Mouse (Mus musculus): ENCODE measurements around the gene Slc35a5.

Gene Slc35a5

DNA sequence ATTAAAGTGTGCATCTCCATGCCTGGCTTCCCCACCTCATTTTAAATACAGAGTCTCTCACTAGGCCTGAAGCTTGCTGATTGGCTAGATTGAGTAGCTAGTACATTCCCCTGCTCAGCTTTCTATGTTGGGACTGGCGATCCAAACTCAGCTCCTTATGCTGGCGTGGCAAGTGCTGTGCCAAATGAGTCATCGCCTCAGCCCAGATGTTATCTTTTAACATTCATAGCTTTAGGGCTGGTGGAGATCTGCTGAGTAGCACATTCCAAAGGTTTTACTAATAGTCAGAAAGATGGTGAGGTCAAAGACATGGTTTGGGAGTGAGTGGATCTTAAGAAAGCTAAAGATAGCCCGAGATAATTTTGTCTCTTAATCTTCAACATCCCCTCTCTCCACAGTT lies 48.0 kb downstream of the Slc35a5 start:
- DNase-seq, result peak; percentile 54

DNA sequence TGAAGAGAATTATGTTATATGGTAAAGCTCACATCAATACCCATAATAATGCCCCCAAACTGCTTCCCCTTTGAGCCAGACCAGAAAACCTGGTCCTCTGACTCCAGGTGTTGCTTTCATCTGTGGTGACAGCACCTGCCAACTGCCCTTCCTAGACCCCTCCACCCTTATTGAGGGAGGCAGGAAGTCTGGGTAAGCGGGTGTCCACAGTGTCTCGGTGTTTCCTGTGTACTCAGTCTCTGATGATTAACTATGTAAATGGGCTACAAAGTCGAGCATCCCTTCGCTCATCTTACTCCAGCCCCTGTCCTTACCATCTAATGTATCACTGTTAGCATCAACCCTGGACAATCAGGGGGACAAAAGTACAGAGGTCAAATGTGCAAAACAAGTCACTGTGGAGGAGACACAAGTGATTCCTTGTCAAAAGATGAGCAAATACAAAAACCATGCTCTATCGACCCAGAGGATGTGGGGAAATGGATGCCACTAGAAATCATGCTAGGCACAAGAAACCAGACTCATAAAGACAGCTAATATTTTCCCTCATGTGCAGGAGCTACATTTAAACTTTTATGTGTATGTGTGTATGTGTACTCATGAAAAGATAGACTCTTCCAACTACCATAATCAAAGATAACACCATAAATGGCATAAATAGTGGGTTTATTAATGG lies 50.2 kb downstream of the Slc35a5 start:
- no peak for DNase-seq

DNA sequence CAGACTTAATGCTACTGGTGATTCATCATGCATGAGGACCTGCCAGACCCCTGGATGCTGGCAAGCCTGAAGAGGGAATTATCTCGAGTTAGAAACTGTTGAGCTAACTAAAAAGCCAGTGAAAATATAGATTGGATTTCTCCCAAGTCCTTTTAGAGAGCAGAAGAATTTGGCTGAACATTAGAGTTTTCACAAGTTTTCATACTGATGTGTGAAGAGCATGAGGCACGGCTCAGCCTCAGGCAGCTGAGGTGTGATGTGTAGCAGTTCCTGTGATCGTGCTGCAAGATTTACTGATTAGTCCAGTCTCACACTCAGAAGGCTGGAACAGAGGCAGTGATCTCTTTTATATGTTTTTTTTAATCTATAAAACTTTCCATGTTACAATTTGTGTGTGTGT lies 53.5 kb downstream of the Slc35a5 start:
- DNase-seq, result no peak

DNA sequence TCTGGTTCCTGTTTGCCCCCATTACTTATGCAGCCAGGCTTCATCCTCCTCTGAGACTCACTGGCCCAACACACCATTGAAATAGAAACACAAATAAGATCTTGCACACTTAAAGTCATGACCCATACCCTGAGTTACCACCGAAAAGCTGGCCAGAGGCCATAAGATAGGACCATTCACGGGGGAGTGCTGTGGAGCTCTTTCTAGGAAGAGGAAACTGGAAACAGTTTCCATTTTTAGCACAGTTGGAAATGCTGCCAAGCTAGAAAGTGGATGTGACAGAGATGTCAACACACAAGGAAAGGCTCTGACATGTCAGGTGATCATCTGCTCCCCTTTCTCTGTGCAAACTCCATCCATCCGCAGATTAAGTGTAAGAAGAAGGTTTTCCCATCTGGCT lies 57.6 kb downstream of the Slc35a5 start:
- DNase-seq, result no peak

DNA sequence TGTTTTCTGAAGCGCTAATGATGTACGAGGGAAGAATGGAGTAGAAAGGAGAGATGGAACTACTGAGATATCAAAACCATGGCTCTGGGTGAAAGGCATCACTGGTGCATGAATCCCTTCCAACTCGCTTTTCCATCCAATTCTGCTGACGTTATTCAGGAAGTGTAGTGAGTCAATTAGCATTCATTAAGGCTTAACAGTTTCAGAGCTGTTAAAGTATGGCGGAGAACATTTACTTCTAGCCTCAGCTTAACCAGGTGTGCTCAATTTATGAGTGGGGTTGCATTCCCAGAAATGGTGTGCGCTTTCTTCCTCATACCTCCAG lies 59.7 kb downstream of the Slc35a5 start:
- DNase-seq, result no peak

DNA sequence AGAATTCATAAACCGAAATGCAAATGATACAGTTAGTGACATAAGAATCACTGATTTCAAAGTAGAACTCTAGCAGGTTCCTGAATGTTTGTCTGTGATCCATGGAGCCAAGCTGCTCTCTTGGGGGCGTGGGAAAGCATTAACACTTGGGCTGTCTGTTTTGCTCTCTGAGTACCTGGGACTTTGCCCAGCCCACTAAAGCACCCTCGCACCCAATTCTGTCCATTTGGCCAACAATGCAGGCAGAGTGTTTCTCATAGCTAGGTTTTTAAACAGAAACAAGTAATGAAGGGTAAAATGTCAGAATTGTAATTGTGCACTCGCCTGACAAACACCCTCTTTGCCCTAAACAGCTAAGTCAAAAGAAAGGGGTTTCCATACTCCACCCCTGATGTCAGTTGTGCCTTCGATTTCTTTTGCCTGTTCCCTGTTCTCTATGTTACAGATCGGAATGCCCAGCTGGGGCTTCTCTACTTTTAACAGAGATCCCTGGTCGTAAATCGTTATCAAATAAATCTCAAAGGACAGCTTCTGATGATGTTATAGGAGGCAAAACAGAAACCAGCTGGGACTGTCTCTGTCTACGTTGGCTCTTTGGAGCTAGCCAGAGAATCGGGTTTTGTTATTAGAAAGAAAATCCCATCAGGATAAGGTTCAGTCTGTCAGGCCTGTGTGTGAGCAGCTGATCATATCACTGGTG lies 60.2 kb downstream of the Slc35a5 start:
- no peak for DNase-seq

DNA sequence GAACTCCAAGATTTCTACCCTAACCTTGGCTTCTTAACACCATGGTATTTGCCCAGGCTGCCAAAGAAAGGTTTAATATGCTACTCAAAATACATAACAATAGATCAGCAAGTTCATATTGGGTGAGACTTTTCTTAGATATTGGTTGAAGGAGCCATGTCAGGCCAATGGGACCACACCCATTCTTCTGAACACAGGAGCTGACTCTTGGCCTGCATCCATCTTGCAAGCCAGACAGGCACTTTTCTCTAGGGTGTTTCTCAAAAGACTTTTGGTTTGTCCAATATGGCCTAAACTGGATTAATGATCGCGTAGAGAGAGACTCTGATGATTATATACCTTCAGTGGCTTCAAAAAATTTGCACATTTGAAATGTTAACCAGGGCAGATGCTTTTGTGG lies 61.0 kb downstream of the Slc35a5 start:
- no peak for DNase-seq

DNA sequence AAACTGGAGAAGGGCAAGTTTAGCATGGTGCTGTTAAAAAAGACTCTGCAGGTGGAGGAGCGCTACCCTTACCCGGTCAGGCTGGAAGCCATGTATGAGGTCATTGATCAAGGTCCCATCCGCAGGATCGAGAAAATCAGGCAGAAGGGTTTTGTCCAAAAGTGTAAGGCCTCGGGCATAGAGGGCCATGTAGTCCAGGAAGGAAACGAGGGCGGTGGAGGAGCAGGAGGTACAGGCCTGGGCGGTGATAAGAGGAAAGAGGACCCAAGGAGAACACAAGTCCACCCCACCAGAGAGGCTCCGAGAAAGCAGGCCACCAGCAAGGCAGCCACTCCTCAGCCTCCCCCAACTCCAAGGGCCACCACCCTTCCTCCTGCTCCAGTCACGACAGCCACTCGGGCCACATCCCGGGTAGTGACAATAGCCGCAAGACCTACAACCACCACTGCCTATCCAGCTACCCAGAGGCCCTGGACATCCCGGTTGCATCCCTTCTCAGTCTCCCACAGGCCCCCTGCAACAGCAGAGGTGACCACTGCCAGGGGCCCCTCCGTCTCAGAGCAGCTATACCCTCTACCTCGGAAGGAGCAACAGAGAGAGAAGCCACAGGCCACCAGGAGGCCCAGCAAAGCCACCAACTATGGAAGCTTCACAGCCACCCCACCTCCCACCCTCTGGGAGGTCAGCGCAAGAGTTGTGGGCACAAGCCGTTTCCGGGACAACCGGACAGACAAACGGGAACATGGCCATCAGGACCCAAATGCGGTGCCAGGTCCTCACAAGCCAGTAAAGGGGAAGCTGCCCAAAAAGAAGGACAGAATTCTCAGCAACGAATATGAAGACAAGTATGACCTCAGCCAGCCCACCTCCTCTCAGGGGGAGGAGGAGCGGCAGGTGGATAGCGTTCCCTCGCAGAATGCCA lies 62.7 kb downstream of the Slc35a5 start:
- DNase-seq, result no peak

DNA sequence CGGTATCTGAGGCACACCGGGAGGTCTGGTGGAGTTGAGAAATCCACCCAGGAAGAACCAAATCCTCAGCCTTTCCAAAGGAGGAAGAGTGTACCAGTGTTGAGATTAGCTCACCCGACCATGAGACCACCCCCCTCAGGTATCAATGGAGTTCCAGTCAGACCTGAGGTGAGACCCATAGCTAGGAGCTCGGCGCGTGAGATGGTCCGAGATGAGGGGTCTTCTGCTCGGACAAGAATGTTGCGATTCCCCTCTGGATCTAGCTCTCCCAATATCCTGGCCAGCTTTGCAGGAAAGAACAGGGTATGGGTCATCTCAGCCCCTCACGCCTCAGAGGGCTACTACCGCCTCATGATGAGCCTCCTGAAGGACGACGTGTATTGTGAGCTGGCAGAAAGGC lies 63.5 kb downstream of the Slc35a5 start:
- DNase-seq, result no peak

DNA sequence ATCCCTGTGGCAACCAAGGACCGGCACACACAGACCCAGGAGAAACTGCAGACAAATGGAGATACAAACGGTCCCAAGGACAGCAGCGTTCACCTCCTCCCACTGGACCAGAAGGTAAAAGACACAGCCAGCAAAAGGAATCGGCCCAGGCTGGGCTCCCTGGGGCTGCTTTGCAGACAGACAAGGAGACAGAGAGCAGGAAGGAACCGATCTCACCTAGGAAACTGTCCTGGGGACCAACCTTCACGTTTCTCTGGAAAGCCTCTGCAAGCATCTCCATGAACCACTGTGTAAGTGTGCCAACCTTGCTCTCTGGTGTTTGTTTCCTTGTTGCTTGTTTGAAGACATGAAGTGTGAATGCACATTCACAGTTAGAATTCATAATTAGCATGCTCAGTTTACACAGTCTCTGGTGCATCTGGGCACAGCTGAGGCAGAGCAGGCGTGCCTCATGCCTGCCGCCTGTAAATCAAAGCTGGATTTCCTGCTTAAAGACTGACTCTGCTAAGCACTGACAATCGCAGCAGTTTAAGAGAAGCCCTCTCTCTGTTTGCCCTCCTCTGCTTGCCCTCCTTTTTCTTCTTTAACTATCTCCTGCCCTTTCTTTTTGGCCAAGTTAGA lies 64.3 kb downstream of the Slc35a5 start:
- DNase-seq, result no peak

DNA sequence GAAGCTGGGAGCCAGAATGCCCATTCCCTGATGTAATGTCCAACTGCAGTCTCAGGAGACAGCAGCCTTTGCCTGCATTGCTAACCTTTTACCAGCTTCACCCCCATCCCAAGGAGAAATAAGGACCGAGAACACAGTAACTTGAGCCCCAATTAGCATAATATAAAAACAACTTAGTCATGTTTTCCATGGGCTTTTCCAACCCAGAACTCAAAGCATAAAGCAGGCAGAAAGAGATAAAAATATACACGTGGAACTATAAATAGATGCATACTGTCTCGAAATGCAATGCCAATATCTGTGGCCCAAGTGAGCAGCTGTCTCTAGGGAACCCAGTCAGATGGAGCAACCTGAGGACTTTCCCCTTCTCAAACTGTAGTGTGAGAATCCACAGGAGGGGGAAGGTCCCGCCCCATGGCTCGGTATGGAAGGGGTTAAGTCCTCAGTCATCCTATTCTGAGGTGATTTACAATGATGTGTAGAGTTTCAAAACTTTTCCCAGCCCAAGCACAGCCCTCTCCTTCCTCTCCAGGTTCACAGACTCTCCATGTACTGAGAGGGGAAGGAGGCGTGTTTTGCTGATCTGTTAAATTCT lies 65.3 kb downstream of the Slc35a5 start, which contains the start of gene Ccdc80:
Gene Ccdc80, plus strand, starts transcription at position 266 of the 595 bp plus-strand sequence.
- DNase-seq, result no peak

DNA sequence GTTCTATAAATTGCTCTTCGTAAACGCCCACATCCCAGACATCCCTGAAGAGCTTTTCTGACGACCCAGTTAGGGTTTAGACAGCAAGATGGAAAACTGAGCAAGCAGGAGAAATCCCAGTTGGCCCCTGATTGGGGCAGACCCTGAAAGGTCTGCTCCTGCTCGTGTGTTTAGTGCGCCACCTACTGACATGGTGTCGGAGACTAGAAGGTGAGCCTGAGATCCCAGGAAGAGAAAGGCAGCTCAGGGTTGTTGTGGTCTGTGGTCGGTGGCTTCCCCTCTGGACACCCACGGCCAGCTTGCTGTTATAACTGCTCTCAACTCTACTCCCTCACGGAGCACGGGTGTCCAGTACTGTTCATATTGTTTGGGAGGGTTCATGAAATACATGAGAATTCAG lies 68.5 kb downstream of the Slc35a5 start:
- peak; percentile 60 for DNase-seq

Measured in kidney, adult 9 months (tissue).